Mouse (Mus musculus): ENCODE results near the gene Gm3618. TPM values are rescaled to one million over a fixed set of nuclear protein-coding genes. Genes with fewer than 3 reads are reported as not detected.
"Not testable (repeated sequence)": the region's sequence is repeated elsewhere in the genome, so short reads cannot be mapped to it uniquely, and the experiment has no call there.

Gene Gm3618
- not detected for total RNA-seq (2021)

DNA sequence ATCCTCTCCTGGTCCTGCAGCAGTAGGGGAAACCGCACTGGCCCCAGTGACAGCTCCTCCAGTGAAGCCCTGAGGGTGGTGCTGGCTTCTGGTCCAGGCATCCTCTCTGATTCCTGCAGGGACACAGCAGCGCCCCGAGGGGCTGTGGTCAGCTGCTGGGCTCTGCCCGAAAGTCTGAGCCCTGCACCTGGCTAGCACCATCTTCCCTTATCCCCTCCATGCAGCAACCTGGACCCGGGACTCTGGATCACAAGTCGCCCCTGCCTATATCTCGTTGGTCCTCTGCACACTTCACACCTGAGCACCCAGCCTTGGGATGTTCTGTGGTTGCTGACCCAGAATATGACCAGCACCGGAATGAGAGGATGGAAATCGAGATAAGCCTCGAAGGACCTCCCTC is at the start of gene Gm3618:
Gm3618 (minus strand) TSS at position 101 of the 400 bp plus-strand sequence.
- intact Hi-C loops (cut with DNase I); DNase-seq: not testable (repeated sequence)

DNA sequence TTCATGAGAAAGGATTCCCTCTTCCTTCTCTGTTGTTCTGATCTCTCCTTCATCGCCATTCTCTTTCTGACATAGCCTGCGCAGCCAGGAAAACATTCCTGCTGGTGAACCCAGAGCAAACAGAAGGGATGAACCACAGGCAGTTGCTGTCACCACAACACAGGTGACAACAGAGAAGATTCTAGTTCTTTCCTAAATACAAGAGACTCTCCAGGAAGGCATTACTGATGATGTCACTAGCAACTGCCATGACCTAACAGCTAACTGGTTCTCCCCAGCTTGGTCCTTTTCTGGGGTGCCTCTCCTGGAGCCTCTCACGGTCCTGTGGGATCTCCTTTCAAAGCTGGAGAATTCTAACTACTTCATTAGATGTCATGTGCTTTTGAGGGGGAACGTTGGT is 46.7 kb upstream of the Gm3618 start, which contains the start of gene Gm16440:
Gm16440 (minus strand) TSS at position 101 of the 400 bp plus-strand sequence.
- intact Hi-C loops (cut with DNase I), result not testable (repeated sequence)

GRCm38 (mm10) chr14:6304743-6305142 is 38.7 kb downstream of the Gm3618 start, which contains the start of gene Gm21103:
TSS of gene Gm21103 (minus strand) at chr14:6304843.
- intact Hi-C loops (cut with DNase I); DNase-seq: not testable (repeated sequence)

More for the DNA sequence above, 46.7 kb upstream of the Gm3618 start, which contains the start of gene Gm16440:
- not testable (repeated sequence) for DNase-seq

DNA sequence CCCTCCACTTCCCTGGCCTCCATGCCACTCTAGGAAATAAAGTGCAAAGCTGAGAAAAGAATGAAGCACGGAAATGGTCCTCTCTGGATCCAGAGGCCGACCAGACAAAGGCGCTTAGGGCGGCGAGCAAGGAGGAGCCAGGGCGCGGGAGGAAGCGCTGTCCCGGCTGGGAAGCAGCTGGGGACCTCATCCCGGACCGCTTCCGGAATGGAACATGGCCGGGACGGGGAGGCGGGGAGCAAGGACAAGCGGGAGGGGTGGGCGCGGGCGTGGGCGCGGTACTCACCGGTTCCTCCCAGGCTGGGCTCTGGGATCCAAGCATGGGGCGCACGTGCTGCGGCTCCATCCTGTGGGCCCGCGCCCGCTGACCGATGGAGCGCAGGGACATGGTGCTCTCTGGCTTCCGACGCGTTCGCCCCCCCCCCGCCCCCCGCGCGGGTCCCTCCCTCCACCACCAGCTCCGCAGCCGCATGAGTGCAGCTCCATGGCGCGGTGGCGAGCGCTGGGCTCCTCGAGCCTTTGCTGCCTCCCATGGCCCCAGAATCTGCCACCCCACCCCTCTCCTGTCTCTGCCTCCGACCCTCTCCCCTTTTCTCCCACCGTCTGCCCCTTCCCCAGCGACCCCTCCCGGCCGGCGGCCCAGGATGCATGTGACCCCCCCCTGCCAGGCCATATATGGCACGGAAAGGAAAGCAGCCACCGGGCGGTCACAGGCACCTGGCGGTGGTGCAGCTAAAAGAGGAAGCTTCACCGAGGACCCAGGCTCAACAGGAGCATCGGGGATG is 56.4 kb downstream of the Gm3618 start, which contains the start of gene Gm3411:
Gm3411 (minus strand) TSS at position 320 of the 785 bp plus-strand sequence.
- intact Hi-C loops (cut with DNase I), result not testable (repeated sequence)
- DNase-seq, result peak; percentile 66 to 69

Other genes with a start within 250 kb of the Gm3618 start
- gene Gm8206, start 249.7 kb downstream of the Gm3618 start, total RNA-seq (2021), result not detected
- under 1 TPM in 1 of 2 experiments, not detected in 1; 0.19 TPM for gene Gm3468, start 235.0 kb downstream of the Gm3618 start, total RNA-seq (2021)
- gene Gm3476, start 217.9 kb downstream of the Gm3618 start, total RNA-seq (2021), result not detected
- gene Gm21560, start 124.4 kb downstream of the Gm3618 start, total RNA-seq (2021), result under 1 TPM in 1 of 2 experiments, not detected in 1; 0.47 TPM
- gene Gm3411, start 56.4 kb downstream of the Gm3618 start, total RNA-seq (2021), result under 1 TPM in 1 of 2 experiments, not detected in 1; 0.19 TPM
- gene Gm21103, start 38.8 kb downstream of the Gm3618 start, total RNA-seq (2021), result not detected
- not detected for gene Gm16440, start 46.6 kb upstream of the Gm3618 start, total RNA-seq (2021)
- under 1 TPM in 1 of 2 experiments, not detected in 1; 0.16 TPM for gene Gm3591, start 68.8 kb upstream of the Gm3618 start, total RNA-seq (2021)
- gene Gm3594, start 100.9 kb upstream of the Gm3618 start, total RNA-seq (2021), result not detected
- not detected for gene Gm8356, start 193.6 kb upstream of the Gm3618 start, total RNA-seq (2021)
- under 1 TPM in 1 of 2 experiments, not detected in 1; 0.60 TPM for gene Gm3629, start 246.9 kb upstream of the Gm3618 start, total RNA-seq (2021)

Data from heart, postnatal 36 days (tissue).